Mouse (Mus musculus): Measurements from ENCODE around the gene Acp2.

Acp2 gene

GRCm38 (mm10) chr2:91202222-91202971 is at the start of gene Acp2, which contains the start of gene Nr1h3:
Gene Acp2 (plus strand): TSS chr2:91202885.
Gene Nr1h3 (minus strand): TSS chr2:91202834.
- DNase-seq (ENCODE audit: low spot score in 2 of 2), result peak; percentile 97 to 98

GRCm38 (mm10) chr2:91152885-91153377 is 49.8 kb upstream of the Acp2 start:
- DNase-seq (ENCODE audit: low spot score in 2 of 2), result no peak

DNA sequence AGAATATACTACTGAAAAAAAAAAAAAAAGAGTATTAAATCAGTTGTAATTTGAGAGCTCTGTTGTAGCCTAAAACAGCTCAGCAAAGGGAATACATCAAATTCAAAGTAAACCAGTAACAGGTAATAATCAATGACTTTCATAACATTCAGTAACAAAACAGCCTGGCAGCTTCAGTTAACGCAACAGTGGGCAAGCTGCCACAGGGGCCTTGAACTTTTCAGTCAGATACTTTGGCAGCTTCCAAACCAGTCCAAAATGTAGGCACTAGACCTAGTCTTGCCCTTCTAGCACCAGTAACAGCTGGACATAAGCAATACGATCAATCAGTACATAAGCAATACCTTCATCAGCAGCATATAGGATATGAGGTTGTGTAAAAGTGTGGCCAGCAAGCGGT is 48.6 kb upstream of the Acp2 start:
- no peak for DNase-seq (ENCODE audit: low spot score in 2 of 2)

GRCm38 (mm10) chr2:91157002-91157752 is 45.5 kb upstream of the Acp2 start:
- no peak for DNase-seq (ENCODE audit: low spot score in 2 of 2)

- DNase-seq (ENCODE audit: low spot score in 2 of 2), result no peak
These were observed 42.1 kb upstream of the Acp2 start for GRCm38 (mm10) chr2:91160591-91160990.

DNA sequence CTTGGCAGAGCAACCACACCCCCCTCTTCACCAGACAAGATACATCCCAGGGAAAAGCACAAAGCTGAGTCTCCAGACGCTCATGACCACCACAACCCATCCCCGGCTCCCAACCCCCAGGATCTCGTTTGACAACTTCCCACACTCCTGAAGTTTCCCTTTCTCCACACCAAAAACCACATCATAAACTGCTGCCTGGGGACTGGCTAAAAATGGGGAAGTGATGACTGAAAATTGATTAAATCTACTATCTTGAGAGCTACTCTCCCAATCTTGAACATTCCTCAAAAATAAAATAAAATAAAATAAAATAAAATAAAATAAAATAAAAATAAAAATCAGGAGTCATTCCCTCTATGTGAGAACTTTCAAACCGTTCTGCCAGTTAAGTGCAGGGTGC is 39.7 kb upstream of the Acp2 start:
- DNase-seq (ENCODE audit: low spot score in 2 of 2), result no peak

DNA sequence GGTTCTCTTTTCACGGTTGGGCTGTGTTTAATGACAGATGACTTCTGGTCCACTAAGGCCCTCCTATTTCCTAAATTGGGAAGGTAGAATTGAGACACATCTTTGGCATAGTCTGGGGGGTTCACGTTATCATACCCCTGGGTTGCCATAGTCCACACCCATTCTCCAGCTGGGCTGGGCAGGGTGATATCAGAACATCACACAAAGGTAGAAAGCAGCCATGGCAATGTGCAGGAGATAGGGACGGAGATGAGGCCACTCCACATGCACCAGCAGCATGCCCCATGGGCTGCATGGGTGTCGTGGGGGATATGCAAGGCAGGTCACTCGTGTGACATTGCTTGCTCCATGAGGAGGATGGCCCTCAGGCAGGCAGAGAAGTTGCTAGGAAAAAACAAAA is 39.2 kb upstream of the Acp2 start:
- no peak for DNase-seq (ENCODE audit: low spot score in 2 of 2)

DNA sequence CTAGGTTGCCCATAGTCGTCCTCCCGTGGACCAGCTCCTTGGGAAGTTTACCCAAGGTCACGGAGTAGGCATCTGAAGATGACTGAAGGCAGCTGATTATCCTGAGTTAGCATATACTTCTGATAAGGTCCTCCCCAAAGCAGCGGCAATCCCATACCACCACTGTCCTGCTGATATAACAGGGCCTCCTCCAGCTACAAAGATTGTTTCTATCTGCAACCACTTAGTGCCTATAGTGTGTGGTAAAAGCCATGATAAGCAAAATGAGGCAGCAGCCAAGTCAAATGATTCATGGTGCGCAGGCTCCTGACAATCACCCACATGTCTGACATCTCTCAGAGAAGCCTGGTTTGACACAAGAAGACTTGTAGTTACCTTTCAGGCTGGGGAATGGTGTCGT is 37.7 kb upstream of the Acp2 start:
- no peak for DNase-seq (ENCODE audit: low spot score in 2 of 2)

GRCm38 (mm10) chr2:91167629-91168028 is 35.1 kb upstream of the Acp2 start:
- DNase-seq (ENCODE audit: low spot score in 2 of 2), result no peak

DNA sequence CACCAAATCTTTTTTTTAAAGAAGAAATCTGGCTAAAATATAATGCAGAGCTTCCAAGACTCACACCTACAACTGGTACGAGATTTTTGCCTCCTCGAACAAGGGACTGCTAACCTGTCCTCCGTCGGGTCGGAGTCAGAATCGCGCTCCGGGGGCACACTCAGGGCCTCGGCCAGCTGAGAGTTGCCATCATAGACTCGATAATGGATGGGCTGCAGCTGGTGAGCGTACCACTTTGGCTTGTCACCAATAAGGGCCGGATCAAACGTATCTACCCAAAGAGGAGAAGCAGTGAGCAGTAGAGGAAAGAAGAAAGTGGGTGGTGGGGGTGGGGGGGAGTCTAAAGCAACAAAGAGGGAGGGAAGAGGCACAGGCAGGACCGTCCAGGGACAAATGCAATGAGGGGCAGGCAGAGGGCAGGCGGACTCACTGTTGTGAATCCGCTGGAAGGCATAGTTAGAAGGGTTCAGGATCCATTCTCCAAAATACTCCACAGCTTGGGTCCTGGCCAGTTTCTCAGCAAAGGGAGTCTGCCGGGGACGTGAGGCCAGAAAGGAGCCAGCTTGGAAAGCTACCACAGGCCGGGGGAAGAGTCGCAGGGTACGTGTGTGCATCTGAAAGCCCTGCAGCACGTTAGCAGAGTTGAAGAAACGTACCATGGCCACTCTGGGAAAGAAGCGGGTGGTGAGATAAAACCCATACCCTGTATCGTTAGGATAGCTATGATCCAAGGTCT is 32.9 kb upstream of the Acp2 start:
- DNase-seq (ENCODE audit: low spot score in 2 of 2), result no peak

DNA sequence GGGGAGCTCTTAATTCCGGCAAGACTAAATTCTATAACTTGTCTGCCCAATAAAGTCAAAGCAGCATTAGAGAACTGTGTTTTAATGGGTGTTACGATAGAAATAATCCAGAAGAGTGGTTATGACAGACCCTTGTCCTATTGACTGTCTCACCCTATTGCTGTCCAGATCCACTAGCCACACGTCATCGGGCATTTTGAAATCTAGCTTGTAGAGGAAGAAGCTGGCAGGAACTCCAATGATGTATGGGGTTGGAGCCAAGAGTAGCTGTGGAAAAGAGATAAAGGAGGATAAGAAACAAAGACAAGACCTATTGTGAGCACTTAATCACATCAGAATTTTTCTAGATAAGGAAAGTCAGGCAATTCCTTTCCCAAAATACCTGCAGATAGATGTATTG is 27.2 kb upstream of the Acp2 start:
- DNase-seq (ENCODE audit: low spot score in 2 of 2), result no peak

DNA sequence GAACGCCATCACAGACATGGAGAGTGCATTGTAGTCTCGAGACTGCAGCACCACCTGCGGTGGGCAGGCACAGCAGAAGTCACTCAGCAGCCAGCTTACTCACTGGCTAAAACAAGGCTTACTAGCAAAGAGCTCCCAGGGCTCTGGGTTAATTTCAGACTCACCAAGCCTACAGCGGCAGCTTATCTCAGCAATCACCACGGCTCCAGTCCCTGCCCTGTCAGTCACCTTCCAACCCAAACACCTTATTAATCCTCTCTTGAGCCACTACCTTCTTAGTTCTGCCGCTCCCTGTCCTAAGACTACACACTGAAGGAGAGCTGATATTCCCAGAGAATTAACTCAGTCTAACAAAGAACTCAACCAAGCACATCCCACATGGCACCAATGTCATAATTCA is 26.5 kb upstream of the Acp2 start:
- DNase-seq (ENCODE audit: low spot score in 2 of 2), result no peak

GRCm38 (mm10) chr2:91179825-91180224 is 22.9 kb upstream of the Acp2 start:
- no peak for DNase-seq (ENCODE audit: low spot score in 2 of 2)

DNA sequence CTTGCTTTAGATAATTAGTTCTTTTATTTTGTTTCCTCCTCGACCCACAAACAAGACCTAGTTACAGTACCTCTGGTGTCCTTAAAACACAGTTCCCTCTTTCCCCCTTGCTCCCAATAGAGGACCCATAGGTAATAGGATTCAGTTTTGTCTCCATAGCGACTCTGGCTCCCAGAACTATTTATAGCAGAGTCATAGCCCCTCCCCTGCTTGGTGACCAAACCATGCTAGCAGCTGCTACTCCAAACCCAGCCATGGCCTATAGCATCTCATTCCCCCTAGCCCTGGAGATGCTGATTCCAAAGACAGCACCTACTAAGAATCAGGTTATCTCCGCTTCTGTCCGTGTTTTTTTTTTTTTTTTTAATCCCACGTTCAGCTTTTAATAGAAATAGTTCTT is 22.0 kb upstream of the Acp2 start:
- no peak for DNase-seq (ENCODE audit: low spot score in 2 of 2)

DNA sequence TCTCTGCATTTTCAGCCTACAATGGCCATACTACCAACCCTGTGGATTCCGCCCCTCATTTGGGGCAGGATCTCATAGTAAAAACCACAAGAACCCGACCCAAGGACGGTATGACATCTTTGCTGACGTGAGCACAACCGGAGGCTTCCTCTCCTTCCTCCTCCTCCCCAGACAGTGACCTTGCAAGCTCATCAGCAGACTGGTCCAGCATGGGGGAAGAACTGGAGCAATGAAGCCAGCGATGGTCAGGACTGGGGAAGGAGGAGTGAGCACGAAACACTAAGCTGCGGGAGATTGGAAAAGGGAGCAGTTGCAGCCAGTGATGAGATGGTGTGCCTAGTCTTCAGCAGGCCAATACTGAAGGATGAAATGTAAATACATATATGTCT is 20.7 kb upstream of the Acp2 start:
- DNase-seq (ENCODE audit: low spot score in 2 of 2), result peak; percentile 34 to 38

GRCm38 (mm10) chr2:91182405-91183147 is 20.1 kb upstream of the Acp2 start:
- peak; percentile 85 to 86 for DNase-seq (ENCODE audit: low spot score in 2 of 2)

DNA sequence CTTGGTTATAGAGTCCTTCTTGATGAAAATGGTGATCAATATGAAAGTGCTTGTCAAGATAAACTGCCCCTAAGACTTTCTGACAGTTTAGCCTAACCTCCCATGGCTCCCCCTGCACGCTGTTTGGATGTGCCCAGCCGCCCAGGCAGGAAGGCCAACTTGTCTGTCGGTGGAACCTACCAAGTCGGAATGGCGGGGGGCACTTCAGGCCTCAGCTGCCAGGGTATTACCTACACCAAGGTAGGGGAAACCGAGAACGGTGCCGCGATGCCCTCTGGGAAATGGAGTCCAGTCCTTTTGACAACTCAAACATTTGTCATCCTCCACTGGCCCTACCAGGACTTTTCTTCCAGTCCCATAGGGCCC is 19.6 kb upstream of the Acp2 start:
- DNase-seq (ENCODE audit: low spot score in 2 of 2), result peak; percentile 95 to 98

DNA sequence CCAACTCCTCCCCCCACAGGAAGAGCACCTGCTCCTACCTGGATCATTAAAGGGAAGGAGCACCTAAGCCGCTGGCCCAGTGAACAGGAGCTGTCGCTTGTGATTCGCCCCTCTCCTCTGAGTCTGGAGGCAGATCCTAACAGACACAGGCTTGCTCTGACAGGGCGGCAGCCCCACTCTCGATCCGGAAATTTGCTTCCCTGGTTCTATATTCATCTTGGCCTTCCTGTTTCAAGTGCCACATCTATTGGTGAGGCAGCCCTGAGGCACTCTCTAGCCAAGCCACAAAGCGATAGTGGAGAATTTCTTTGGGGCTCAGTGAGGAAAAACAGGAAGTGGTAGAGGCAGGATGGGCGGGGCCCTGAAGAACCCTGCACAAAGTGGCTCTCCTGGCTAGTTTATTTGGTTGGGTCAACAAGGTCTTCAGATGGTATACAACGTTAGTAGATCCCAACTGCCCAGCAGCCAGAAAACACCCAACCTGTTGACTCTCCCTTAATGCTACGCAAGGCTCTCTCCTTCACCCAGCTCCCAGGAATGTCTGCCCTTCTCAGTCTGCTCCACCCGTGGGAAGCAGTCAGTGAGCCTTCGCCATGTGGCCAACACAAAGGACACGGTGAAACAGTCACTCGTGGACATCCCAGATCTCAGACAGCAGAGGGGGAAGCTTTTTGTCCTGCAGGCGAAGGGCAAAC is 18.8 kb upstream of the Acp2 start, which contains the start of gene Madd:
Gene Madd, minus strand, starts transcription at position 127 of the 695 bp plus-strand sequence.
- DNase-seq (ENCODE audit: low spot score in 2 of 2), result no peak

- DNase-seq (ENCODE audit: low spot score in 2 of 2), result no peak
These were observed 16.5 kb upstream of the Acp2 start for GRCm38 (mm10) chr2:91186208-91186607.

- peak in 1 of 2 experiments; percentile 72 for DNase-seq (ENCODE audit: low spot score in 2 of 2)
These were observed 15.3 kb upstream of the Acp2 start for GRCm38 (mm10) chr2:91187431-91187830.

DNA sequence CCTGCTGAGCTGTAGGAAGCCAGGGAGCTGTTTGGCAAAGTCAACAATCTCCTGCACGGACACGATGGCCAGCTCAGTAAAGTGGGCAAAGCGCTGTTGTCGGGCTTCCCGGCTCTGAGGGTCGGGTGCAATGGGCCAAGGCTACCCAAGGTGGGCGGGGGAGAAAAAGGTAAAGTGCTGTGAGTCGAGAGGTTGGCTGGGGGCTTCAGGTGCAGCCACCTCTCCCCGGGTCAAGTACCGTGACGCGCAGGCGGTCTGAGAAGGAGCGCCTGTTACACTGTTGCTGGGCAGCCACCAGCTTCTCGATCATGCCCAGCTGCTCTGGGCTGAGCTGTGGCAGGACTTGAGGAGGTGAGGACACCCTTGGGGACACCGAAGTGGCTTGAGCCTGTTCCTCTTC is 12.2 kb upstream of the Acp2 start:
- DNase-seq (ENCODE audit: low spot score in 2 of 2), result no peak

All from frontal cortex, postnatal 36 days (tissue).